Mouse (Mus musculus) adipose tissue, adult 10 weeks (tissue): ENCODE measurements around the gene Lancl3. TPM values are rescaled to one million over a fixed set of nuclear protein-coding genes. Genes with fewer than 3 reads are reported as not detected.

Source experiments
- polyA plus RNA-seq: library from polyadenylated mRNA; stranded (reverse); fragments of 350-450 nt; fragmentation: Illumina TruSeq; extraction: RNeasy Lipid Tissue Mini Kit (QIAGEN cat#74804); gene quantifications from one replicate; pipeline ENCODE4 v1.2.3, GENCODE M21; 2014; ENCODE audit warnings: low read depth, low replicate concordance

Lancl3 gene
- 1.4 TPM for polyA plus RNA-seq

DNA sequence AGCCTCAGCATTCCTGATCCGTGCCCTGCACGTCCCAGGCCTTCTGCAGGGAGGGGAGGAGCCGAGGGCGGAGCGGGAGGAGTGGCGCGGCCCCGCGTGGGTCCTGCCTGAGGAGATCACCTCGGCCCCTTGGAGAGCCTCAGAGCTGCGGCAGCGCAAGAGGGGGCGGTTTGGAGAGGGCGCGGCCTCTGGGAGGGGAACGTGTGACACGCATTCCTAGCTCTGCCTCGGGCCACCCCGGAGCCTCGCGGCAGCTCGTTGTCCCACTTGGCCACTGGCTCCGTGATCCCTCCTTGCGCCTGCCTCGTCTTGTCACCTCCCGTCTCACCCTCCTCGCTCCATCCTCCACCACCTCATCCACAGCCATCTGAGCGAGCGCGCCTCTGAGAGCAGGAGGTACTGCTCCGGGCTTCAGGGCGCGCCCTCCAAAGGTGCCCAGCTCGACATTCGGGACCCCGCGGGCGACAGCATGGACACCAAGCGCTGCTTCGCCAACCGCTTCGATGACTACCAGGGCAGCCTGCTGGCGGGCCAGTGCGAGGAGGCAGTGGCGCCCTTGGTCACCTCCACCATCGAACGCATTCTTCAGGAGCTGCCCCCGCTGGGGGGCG is at the start of gene Lancl3:
Gene Lancl3 (plus strand): TSS at position 142 of the 611 bp plus-strand sequence.

DNA sequence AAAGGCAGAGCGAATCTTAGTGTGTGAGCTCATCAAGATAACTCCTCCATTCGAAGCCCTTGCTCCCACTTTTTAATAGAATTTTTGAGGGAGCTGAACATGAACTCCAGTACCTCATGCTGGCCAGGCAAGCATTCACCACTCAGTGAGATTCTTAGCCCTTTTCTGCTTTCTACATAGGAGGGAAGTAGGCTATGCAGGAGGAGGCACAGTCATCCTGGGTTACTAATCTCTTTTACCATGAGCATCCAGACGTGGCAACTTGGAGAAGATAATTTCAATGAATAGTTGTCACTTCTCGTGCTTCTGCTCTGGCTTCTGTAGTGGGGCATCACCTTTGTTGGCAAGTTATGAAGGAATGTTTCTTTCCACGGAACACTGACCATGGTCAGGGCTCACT is 57.1 kb downstream of the Lancl3 start, which contains the start of gene Gm14862:
Gene Gm14862 (minus strand): TSS at position 134 of the 400 bp plus-strand sequence.

DNA sequence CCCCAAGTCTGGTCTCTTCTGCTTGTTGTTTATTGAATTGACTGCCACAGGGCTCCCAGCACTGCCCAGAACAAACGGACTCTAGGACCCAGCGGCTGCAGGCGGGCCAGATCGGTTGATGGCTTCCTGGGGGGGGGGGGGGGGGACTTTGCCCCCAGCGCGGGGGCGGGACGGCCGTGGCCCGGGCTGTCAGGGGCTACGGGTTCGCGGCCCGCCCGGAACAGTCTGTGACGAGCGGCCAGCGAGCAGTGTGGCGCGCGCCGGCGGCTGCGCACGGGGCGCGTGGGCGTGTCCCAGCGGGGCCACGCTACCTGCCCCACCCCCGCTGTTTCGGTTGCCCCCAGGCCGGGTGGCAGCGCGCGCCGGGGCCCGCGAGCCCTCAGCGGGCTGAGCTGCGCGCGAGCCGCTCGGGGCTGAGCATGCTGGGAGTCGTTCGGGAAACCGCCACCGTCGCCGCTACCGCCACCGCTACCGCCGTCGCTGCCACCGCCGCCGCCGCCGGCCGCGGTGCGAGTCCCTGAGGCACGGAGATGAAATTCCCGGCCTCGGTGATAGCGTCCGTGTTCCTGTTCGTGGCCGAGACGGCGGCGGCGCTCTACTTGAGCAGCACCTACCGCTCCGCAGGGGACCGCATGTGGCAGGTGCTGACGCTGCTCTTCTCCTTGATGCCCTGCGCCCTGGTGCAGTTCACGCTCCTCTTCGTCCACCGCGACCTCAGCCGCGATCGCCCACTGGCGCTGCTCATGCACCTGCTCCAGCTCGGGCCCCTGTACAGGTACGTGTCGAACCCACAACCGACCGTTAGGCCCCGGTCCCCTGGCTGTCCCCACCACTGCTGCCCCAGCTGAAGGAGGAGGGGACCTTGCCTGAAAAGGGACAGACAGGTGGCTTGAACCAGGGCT is 73.0 kb downstream of the Lancl3 start, which contains the start of gene Xk:
Gene Xk (plus strand): TSS at position 297 of the 902 bp plus-strand sequence.

DNA sequence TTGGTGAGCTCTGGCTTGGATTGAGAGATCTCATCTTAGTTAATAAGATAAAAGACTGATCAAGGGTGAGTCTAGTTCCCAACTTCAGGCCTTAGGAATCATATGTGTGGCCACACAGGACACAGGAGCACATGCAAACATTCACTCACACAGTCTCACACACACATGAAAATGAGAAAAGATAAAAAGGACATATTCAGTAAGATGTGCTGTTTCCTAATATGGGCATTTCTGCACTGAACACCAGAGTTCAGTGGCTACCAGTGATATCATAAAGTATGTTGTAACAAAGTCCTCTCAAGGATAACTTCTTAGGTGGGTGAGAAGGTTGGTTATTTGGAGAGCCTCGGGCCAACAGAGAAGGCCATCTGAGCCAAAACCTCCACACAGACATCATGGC is 83.8 kb downstream of the Lancl3 start, which contains the start of gene H2al1m:
Gene H2al1m (plus strand): TSS at position 301 of the 400 bp plus-strand sequence.

Other genes starting within 250 kb of the Lancl3 start
- not detected for gene Fthl17b, start 236.9 kb upstream of the Lancl3 start, polyA plus RNA-seq
- not detected for gene Fthl17c, start 223.3 kb upstream of the Lancl3 start, polyA plus RNA-seq
- gene Fthl17d, start 213.1 kb upstream of the Lancl3 start, polyA plus RNA-seq = not detected
- not detected for gene Fthl17e, start 166.4 kb upstream of the Lancl3 start, polyA plus RNA-seq
- not detected for gene Fthl17f, start 136.9 kb upstream of the Lancl3 start, polyA plus RNA-seq
- 0.22 TPM for gene 4930402K13Rik, start 95.3 kb upstream of the Lancl3 start, polyA plus RNA-seq
- not detected for gene Gm14862, start 57.0 kb downstream of the Lancl3 start, polyA plus RNA-seq
- gene Xk, start 72.9 kb downstream of the Lancl3 start, polyA plus RNA-seq = 6.2 TPM
- gene H2al1m, start 83.9 kb downstream of the Lancl3 start, polyA plus RNA-seq = 1.9 TPM
- gene H2al1k, start 150.7 kb downstream of the Lancl3 start, polyA plus RNA-seq = not detected